Mouse (Mus musculus) lung, postnatal 0 days (tissue): ENCODE results near the gene Arpc5.

ENCODE experiments used
- CTCF ChIP-seq: IDR thresholded peaks from 2 replicates; pipeline ENCODE4 v1.5.1; 2016; ENCODE audit warnings: antibody characterized with exemption, mild to moderate bottlenecking
- EP300 ChIP-seq: IDR thresholded peaks from 2 replicates; pipeline ENCODE4 v1.6.1; 2016; ENCODE audit warnings: antibody characterized with exemption, mild to moderate bottlenecking, control low read depth

DNA sequence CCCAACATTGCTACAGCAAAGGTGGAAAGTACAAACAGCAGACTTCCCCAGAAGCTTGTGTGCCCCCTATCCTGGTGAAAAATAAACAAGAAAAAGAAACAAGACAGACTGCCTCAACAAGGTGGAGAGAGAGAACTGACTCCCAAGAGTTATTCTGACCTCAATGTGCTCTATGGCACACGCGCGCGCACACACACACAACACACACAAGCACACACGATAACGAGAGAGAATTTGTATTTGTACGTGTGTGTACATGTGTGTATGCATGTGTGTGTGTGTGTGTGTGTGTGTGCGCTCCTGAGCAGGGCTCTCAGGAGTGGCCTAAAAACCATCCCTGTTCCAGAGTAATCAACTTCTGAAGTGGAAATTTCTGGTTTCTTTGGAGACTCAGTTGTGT is 18.3 kb downstream of the Arpc5 start:
- TF ChIP-seq CTCF (no peak), EP300 (no peak)
